Mouse (Mus musculus): Measurements from ENCODE around the gene Acer1. TPM values are rescaled to one million over a fixed set of nuclear protein-coding genes. Genes with fewer than 3 reads are reported as not detected.
"Not testable (repeated sequence)": the region's sequence is repeated elsewhere in the genome, so short reads cannot be mapped to it uniquely, and the experiment has no call there.

Gene Acer1
- polyA plus RNA-seq, 1 experiment from 2014 or later: not detected

DNA sequence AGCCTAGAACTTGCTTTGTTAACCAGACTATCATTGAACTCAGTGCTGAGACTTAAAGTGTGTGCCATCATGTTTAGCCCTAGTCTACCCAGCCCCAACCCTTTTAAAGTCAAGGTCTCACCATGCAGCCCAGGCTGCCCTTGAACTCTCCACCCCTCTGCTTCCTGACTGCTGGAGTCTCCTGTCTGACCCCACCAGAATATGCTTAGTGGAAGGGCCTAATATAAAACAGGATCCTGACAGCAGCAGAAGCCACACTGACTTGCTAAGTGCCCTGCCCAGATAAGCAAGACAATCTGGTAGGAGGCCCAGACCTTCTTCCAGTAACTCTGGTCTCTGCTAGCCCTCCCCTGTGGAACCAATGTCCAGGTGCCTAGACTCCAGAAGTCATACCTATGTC, 52.8 kb downstream of the Acer1 start:
- Histone ChIP-seq H3K27me3 (ENCODE audit: control insufficient read depth, insufficient read depth, low read length) (no peaks in the 10 kb centered on the region), H3K9ac (replicated peaks; ENCODE audit: low read depth, low read length) (no peak overlapping the region), H3K4me2 (replicated peaks; ENCODE audit: low read depth, low read length) (no peak overlapping the region), H3K36me3 (ENCODE audit: control insufficient read depth, insufficient read depth, low read length) (peaks cover 17% of the 10 kb centered on the region), H3K4me3 (ENCODE audit: low read depth, low read length) (no peak overlapping the region), H3K9me3 (ENCODE audit: control insufficient read depth, low read depth, low read length) (no peaks in the 10 kb centered on the region), H3K27ac (ENCODE audit: low read length) (no peak overlapping the region), H3K4me1 (ENCODE audit: control insufficient read depth, insufficient read depth, low read length) (peaks cover 7% of the 10 kb centered on the region; the same call in 1 of the 2 replicates)
- no peak for ATAC-seq (ENCODE audit: insufficient number of reproducible peaks, insufficient read depth, low FRiP score, low read depth)

DNA sequence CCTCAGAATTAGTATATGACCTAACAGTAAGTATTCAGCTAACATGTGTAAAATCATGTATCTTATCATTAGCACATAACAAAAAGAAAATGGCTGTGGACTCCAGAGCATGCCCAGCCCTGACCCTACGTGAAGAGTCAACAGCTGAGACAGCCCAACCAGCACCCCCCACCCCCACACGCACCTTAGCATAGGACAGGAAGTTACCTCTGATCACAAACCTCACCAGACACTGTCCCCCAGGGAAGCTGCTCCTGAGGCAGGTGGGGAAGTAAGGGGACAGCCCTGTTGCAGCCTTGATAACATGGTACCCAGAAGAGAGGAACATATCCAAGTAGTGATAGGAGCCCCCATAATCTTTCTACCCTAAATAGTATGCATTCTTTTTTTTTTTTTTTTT, 55.9 kb downstream of the Acer1 start:
- H3K36me3 ChIP-seq (ENCODE audit: control insufficient read depth, insufficient read depth, low read length): peaks cover 31% of the 10 kb centered on the region
- no peak overlapping the region for H3K4me3 ChIP-seq (ENCODE audit: low read depth, low read length)
- no peak overlapping the region for H3K27ac ChIP-seq (ENCODE audit: low read length)
- no peaks in the 10 kb centered on the region for H3K9me3 ChIP-seq (ENCODE audit: control insufficient read depth, low read depth, low read length)
- H3K4me2 ChIP-seq (replicated peaks; ENCODE audit: low read depth, low read length): no peak overlapping the region
- no peak overlapping the region for H3K9ac ChIP-seq (replicated peaks; ENCODE audit: low read depth, low read length)
- H3K4me1 ChIP-seq (ENCODE audit: control insufficient read depth, insufficient read depth, low read length): no peaks in the 10 kb centered on the region
- 95% methylated on average over 2 of the region's 2 CpGs for WGBS
- no peak for ATAC-seq (ENCODE audit: insufficient number of reproducible peaks, insufficient read depth, low FRiP score, low read depth)
- no peaks in the 10 kb centered on the region for H3K27me3 ChIP-seq (ENCODE audit: control insufficient read depth, insufficient read depth, low read length)

- 81% methylated on average over 3 of the region's 3 CpGs for WGBS
- no peaks in the 10 kb centered on the region for H3K27me3 ChIP-seq (ENCODE audit: control insufficient read depth, insufficient read depth, low read length)
- no peak overlapping the region for H3K9ac ChIP-seq (replicated peaks; ENCODE audit: low read depth, low read length)
- H3K4me3 ChIP-seq (ENCODE audit: low read depth, low read length): no peak overlapping the region
- H3K27ac ChIP-seq (ENCODE audit: low read length): no peak overlapping the region
- no peak overlapping the region for H3K4me2 ChIP-seq (replicated peaks; ENCODE audit: low read depth, low read length)
- H3K9me3 ChIP-seq (ENCODE audit: control insufficient read depth, low read depth, low read length): no peaks in the 10 kb centered on the region
- peaks cover 51% of the 10 kb centered on the region for H3K36me3 ChIP-seq (ENCODE audit: control insufficient read depth, insufficient read depth, low read length)
- H3K4me1 ChIP-seq (ENCODE audit: control insufficient read depth, insufficient read depth, low read length): no peaks in the 10 kb centered on the region
- no peak for ATAC-seq (ENCODE audit: insufficient number of reproducible peaks, insufficient read depth, low FRiP score, low read depth)
Observed at GRCm38 (mm10) chr17:56919725-56920124, 62.2 kb downstream of the Acer1 start.

DNA sequence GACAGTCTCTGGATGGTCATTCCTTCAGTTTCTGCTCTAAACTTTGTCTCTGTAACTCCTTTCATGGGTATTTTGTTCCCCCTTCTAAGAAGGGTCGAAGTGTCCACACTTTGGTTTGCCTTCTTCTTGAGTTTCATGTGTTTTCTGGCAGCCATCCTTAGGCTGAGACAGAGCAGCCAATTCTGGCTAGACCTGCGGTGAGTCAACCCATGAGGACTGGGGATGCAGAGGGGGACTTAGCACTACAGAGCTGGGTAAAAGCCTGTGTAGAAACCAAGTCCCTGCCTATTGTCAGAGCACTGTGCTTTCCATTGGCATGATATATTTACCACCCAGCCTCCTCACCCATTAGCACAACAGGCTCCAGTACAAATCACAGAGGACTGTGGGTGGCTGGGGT, 64.8 kb downstream of the Acer1 start:
- H3K27ac ChIP-seq (ENCODE audit: low read length): no peak overlapping the region
- H3K4me2 ChIP-seq (replicated peaks; ENCODE audit: low read depth, low read length): no peak overlapping the region
- peaks cover 49% of the 10 kb centered on the region for H3K36me3 ChIP-seq (ENCODE audit: control insufficient read depth, insufficient read depth, low read length)
- no peak overlapping the region for H3K4me3 ChIP-seq (ENCODE audit: low read depth, low read length)
- H3K9me3 ChIP-seq (ENCODE audit: control insufficient read depth, low read depth, low read length): no peaks in the 10 kb centered on the region; the same call in 1 of the 2 replicates
- ATAC-seq (ENCODE audit: insufficient number of reproducible peaks, insufficient read depth, low FRiP score, low read depth): no peak
- no peak overlapping the region for H3K9ac ChIP-seq (replicated peaks; ENCODE audit: low read depth, low read length)
- no peaks in the 10 kb centered on the region for H3K4me1 ChIP-seq (ENCODE audit: control insufficient read depth, insufficient read depth, low read length)
- 94% methylated on average over 2 of the region's 2 CpGs for WGBS
- no peaks in the 10 kb centered on the region for H3K27me3 ChIP-seq (ENCODE audit: control insufficient read depth, insufficient read depth, low read length)

GRCm38 (mm10) chr17:56913444-56913843, 68.5 kb downstream of the Acer1 start:
- Histone ChIP-seq H3K4me2 (replicated peaks; ENCODE audit: low read depth, low read length) (no peak overlapping the region), H3K36me3 (ENCODE audit: control insufficient read depth, insufficient read depth, low read length) (peaks cover 18% of the 10 kb centered on the region; the same call in 1 of the 2 replicates), H3K4me3 (ENCODE audit: low read depth, low read length) (no peak overlapping the region), H3K4me1 (ENCODE audit: control insufficient read depth, insufficient read depth, low read length) (no peaks in the 10 kb centered on the region), H3K27ac (ENCODE audit: low read length) (no peak overlapping the region), H3K27me3 (ENCODE audit: control insufficient read depth, insufficient read depth, low read length) (no peaks in the 10 kb centered on the region), H3K9ac (replicated peaks; ENCODE audit: low read depth, low read length) (no peak overlapping the region), H3K9me3 (ENCODE audit: control insufficient read depth, low read depth, low read length) (no peaks in the 10 kb centered on the region; the same call in 1 of the 2 replicates)
- no peak for ATAC-seq (ENCODE audit: insufficient number of reproducible peaks, insufficient read depth, low FRiP score, low read depth)

DNA sequence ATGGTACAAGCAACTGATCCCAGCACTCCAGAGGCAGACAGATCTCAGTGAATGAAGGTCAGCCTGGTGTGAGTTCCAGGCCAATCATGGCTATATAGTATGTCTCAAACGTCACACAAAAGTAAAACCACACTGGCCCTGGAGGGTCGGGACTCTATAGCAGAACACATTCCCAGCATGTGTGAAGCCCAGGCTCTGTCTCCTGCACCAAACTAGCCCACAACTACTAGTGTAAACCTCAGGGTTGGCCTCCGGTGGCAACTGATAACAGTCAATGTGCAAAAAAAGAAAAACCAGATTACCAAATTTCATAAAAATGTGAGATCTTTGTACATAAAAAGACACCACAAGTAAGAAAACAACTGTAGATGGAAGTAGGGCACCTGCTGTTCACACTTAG, 68.9 kb downstream of the Acer1 start:
- Histone ChIP-seq H3K4me1 (ENCODE audit: control insufficient read depth, insufficient read depth, low read length) (no peaks in the 10 kb centered on the region), H3K9ac (replicated peaks; ENCODE audit: low read depth, low read length) (no peak overlapping the region), H3K36me3 (ENCODE audit: control insufficient read depth, insufficient read depth, low read length) (peaks cover 16% of the 10 kb centered on the region; the same call in 1 of the 2 replicates), H3K27ac (ENCODE audit: low read length) (no peak overlapping the region), H3K27me3 (ENCODE audit: control insufficient read depth, insufficient read depth, low read length) (no peaks in the 10 kb centered on the region), H3K4me3 (ENCODE audit: low read depth, low read length) (no peak overlapping the region), H3K9me3 (ENCODE audit: control insufficient read depth, low read depth, low read length) (no peaks in the 10 kb centered on the region; the same call in 1 of the 2 replicates), H3K4me2 (replicated peaks; ENCODE audit: low read depth, low read length) (no peak overlapping the region)
- WGBS: 90% methylated on average over 3 of the region's 3 CpGs
- no peak for ATAC-seq (ENCODE audit: insufficient number of reproducible peaks, insufficient read depth, low FRiP score, low read depth)

DNA sequence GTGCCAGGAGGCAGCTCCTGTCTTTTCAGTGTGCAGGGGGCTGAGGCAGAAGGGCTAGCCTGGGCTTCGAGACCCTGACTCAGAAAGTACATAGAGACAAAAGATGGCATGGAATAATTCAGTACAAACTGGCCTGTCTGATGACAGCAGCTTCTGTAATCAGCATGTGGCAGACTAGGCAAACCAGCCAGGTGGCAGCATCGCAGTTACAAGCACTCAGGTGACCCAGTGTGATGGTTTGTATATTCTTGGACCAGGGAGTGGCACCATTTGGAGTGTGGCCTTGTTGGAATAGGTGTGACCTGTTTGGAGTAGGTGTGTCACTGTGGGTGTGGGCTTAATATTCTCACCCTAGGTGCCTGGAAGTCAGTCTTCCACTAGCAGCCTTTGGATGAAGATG, 72.2 kb downstream of the Acer1 start:
- not testable (repeated sequence) for H3K9ac ChIP-seq (replicated peaks; ENCODE audit: low read depth, low read length); H3K4me3 ChIP-seq (ENCODE audit: low read depth, low read length); H3K9me3 ChIP-seq (ENCODE audit: control insufficient read depth, low read depth, low read length); H3K27me3 ChIP-seq (ENCODE audit: control insufficient read depth, insufficient read depth, low read length); H3K4me2 ChIP-seq (replicated peaks; ENCODE audit: low read depth, low read length); ATAC-seq (ENCODE audit: insufficient number of reproducible peaks, insufficient read depth, low FRiP score, low read depth); H3K36me3 ChIP-seq (ENCODE audit: control insufficient read depth, insufficient read depth, low read length); H3K27ac ChIP-seq (ENCODE audit: low read length); H3K4me1 ChIP-seq (ENCODE audit: control insufficient read depth, insufficient read depth, low read length)
- 72% methylated on average over 2 of the region's 2 CpGs for whole genome bisulfite sequencing

DNA sequence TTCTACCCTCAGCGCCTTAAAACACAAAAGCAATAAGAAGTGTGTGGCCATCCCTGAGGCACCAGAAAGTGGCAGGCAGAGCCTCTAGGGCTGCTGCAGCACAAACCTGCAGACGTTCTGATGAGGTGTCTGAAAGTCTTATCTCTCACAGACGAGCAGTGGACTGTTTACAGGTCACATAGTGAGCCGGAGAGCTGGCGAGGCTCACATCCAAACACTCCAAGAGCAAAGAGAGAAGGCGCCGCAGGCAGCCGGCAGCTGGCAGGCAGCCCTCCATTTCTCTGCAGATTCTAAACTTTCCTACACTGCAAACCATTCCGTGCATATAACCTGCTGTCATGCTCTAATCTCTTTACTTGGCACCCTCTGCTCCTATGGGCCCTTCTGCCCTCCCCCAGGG, 74.0 kb downstream of the Acer1 start:
- Histone ChIP-seq H3K4me3 (ENCODE audit: low read depth, low read length) (no peak overlapping the region), H3K4me1 (ENCODE audit: control insufficient read depth, insufficient read depth, low read length) (0 out of 2 replicates have a peak, but pooled peaks cover 2% of the 10 kb centered on the region), H3K36me3 (ENCODE audit: control insufficient read depth, insufficient read depth, low read length) (peaks cover 18% of the 10 kb centered on the region; the same call in 1 of the 2 replicates), H3K27ac (ENCODE audit: low read length) (no peak overlapping the region), H3K9ac (replicated peaks; ENCODE audit: low read depth, low read length) (no peak overlapping the region), H3K4me2 (replicated peaks; ENCODE audit: low read depth, low read length) (no peak overlapping the region), H3K9me3 (ENCODE audit: control insufficient read depth, low read depth, low read length) (no peaks in the 10 kb centered on the region; the same call in 1 of the 2 replicates), H3K27me3 (ENCODE audit: control insufficient read depth, insufficient read depth, low read length) (no peaks in the 10 kb centered on the region)
- WGBS: 35% methylated on average over 9 of the region's 9 CpGs
- no peak for ATAC-seq (ENCODE audit: insufficient number of reproducible peaks, insufficient read depth, low FRiP score, low read depth)

- no peak overlapping the region for H3K4me2 ChIP-seq (replicated peaks; ENCODE audit: low read depth, low read length)
- peaks cover 24% of the 10 kb centered on the region; the same call in 1 of the 2 replicates for H3K36me3 ChIP-seq (ENCODE audit: control insufficient read depth, insufficient read depth, low read length)
- H3K27me3 ChIP-seq (ENCODE audit: control insufficient read depth, insufficient read depth, low read length): no peaks in the 10 kb centered on the region
- 84% methylated on average over 5 of the region's 5 CpGs for WGBS
- no peaks in the 10 kb centered on the region for H3K9me3 ChIP-seq (ENCODE audit: control insufficient read depth, low read depth, low read length)
- ATAC-seq (ENCODE audit: insufficient number of reproducible peaks, insufficient read depth, low FRiP score, low read depth): no peak
- H3K27ac ChIP-seq (ENCODE audit: low read length): no peak overlapping the region
- H3K4me3 ChIP-seq (ENCODE audit: low read depth, low read length): no peak overlapping the region
- no peak overlapping the region for H3K9ac ChIP-seq (replicated peaks; ENCODE audit: low read depth, low read length)
- 0 out of 2 replicates have a peak, but pooled peaks cover 2% of the 10 kb centered on the region for H3K4me1 ChIP-seq (ENCODE audit: control insufficient read depth, insufficient read depth, low read length)
Observed at GRCm38 (mm10) chr17:56907096-56907495, 74.8 kb downstream of the Acer1 start.
